Comparison of ENCODE assay signal across 15 mouse cellular contexts in the genomic region with DNA sequence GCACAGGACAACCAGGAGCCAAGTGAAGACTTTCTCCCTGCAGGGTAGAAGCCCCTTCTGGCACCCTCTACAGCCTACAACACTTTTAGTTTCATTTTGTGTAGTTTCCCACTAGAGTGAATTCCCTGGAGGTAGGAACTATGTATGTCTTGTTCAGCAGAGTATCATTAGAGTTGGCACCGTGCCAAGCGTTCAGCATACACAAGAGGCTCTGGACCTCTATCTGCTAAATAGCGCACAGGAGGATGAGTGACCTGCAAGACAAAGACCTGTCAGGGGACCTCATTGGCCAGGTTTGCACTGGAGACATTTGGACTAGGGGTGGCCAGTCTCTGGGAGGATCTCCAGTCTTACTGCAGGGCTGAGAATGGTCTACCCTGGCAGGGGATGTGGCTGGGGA. TPM values are rescaled to one million over a fixed set of nuclear protein-coding genes. Genes with fewer than 3 reads are reported as not detected.
DNase-seq lines count a peak whose midpoint lies in the region; ATAC-seq and TF ChIP-seq lines count a peak whose summit lies in the region.
"Had no signal": no experiment of that assay in that cellular context is flagged by ENCODE, and none has a peak within 500 bp of the region (broad histone marks: within the 10 kb centered on the region; RNA-seq: fewer than 3 reads in every experiment).

No protein-coding gene starts in this region.

- H3K27ac ChIP-seq in kidney, embryonic 15.5 days = peak overlapping the region; percentile 85
- no peak overlapping the region for H3K27ac ChIP-seq in kidney, adult 2 months (ENCODE audit: insufficient read depth, low read depth, low read length)
- H3K27ac ChIP-seq in stomach, embryonic 16.5 days (ENCODE audit: low read length) = peak overlapping the region; percentile 94

- no peak for ATAC-seq in CD4-positive, CD25-positive, alpha-beta regulatory T cell, adult 4 months
- ATAC-seq in kidney, embryonic 15.5 days (replicated peaks; ENCODE audit: low FRiP score) = no peak
- no peak for ATAC-seq in stomach, embryonic 16.5 days (ENCODE audit: insufficient read depth, low FRiP score)

- no peak overlapping the region for H3K4me2 ChIP-seq in kidney, embryonic 15.5 days
- no peak overlapping the region for H3K4me2 ChIP-seq in stomach, embryonic 16.5 days (ENCODE audit: low read depth, low read length)

- no peaks in the 10 kb centered on the region for H3K27me3 ChIP-seq in kidney, embryonic 15.5 days
- no peaks in the 10 kb centered on the region for H3K27me3 ChIP-seq in kidney, adult 2 months (replicated peaks; ENCODE audit: control insufficient read depth, insufficient read depth, low read length)
- H3K27me3 ChIP-seq in stomach, embryonic 16.5 days (ENCODE audit: control insufficient read depth, insufficient read depth, low read length) = no peaks in the 10 kb centered on the region

- no peak overlapping the region for H3K4me3 ChIP-seq in kidney, embryonic 15.5 days (replicated peaks)
- H3K4me3 ChIP-seq in kidney, adult 2 months (ENCODE audit: insufficient read depth, low read depth, low read length) = no peak overlapping the region
- H3K4me3 ChIP-seq in stomach, embryonic 16.5 days (replicated peaks; ENCODE audit: low read length) = no peak overlapping the region

- 83% methylated on average over 3 of the region's 3 CpGs for WGBS in kidney, embryonic 15.5 days
- 65% methylated on average over 3 of the region's 3 CpGs for WGBS in kidney, adult 2 months
- 48% methylated on average over 3 of the region's 3 CpGs for WGBS in stomach, embryonic 16.5 days

- intact Hi-C loops in left cerebral cortex, postnatal 36 days (cut with DNase I) = no loop called here

- no peaks in the 10 kb centered on the region for H3K9me3 ChIP-seq in kidney, embryonic 15.5 days (replicated peaks)
- no peaks in the 10 kb centered on the region for H3K9me3 ChIP-seq in stomach, embryonic 16.5 days (replicated peaks; ENCODE audit: control insufficient read depth, low read length)

- peaks cover 35% of the 10 kb centered on the region for H3K36me3 ChIP-seq in kidney, embryonic 15.5 days
- no peaks in the 10 kb centered on the region for H3K36me3 ChIP-seq in kidney, adult 2 months (ENCODE audit: control insufficient read depth, insufficient read depth, low read length)
- no peaks in the 10 kb centered on the region for H3K36me3 ChIP-seq in stomach, embryonic 16.5 days (ENCODE audit: control insufficient read depth, insufficient read depth, low read length)

- no peak for TF ChIP-seq POLR2A in kidney, adult 2 months (IDR thresholded peaks at IDR 0.05; ENCODE audit: low read depth, low read length)

- DNase-seq in CD4-positive, CD25-positive, alpha-beta regulatory T cell, adult 2 months (ENCODE audit: low read depth, low spot score) = peak; percentile 28
- DNase-seq in kidney, adult 2 months = no peak
- DNase-seq in retina, postnatal 1 day = peak; percentile 53
- DNase-seq in retina, embryonic 14.5 days (ENCODE audit: low spot score) = no peak
- no peak for DNase-seq in left cerebral cortex, postnatal 36 days (ENCODE audit: low spot score in 2 of 2)
- DNase-seq: adrenal gland, postnatal 36 days; cerebellum, postnatal 10 days; gastrocnemius, postnatal 10 days; spleen, adult 18-20 months; thymus, postnatal 4 days had no signal

- TF ChIP-seq CTCF in kidney, adult 2 months (conservative IDR thresholded peaks at IDR 0.05; ENCODE audit: insufficient read depth, insufficient read length, low read depth, low read length) = no peak

- H3K9ac ChIP-seq in kidney, embryonic 15.5 days = no peak overlapping the region
- H3K9ac ChIP-seq in stomach, embryonic 16.5 days (ENCODE audit: low read length) = peak overlapping the region; percentile 29; the same call in 1 of the 2 replicates

- peaks cover 24% of the 10 kb centered on the region for H3K4me1 ChIP-seq in kidney, embryonic 15.5 days
- H3K4me1 ChIP-seq in kidney, adult 2 months (ENCODE audit: control insufficient read depth, insufficient read depth, low read length) = peaks cover 3% of the 10 kb centered on the region; the same call in 1 of the 2 replicates
- H3K4me1 ChIP-seq in stomach, embryonic 16.5 days (ENCODE audit: control insufficient read depth, insufficient read depth, low read length) = peaks cover 21% of the 10 kb centered on the region

RNA-seq across cellular contexts. Expression of a gene that starts 16.3 kb away (rescaled TPM):
- 10 to 100 TPM; 61.1 to 95.4 TPM for polyA plus RNA-seq in CD4-positive, CD25-positive, alpha-beta regulatory T cell, adult 4 months (2017; shearing (Covaris generic))
- polyA plus RNA-seq in kidney, embryonic 15.5 days (2015; fragmentation: Nextera tagmentation; extraction: Ambion mirVana) = 32.2 and 37.0 TPM in 2 replicates
- 22.9 and 23.7 TPM in 2 replicates for polyA plus RNA-seq in kidney, adult 2 months (2012; rRNA removed)
- polyA plus RNA-seq in stomach, embryonic 16.5 days (2015; fragmentation: Nextera tagmentation; extraction: Ambion mirVana) = 25.7 and 27.3 TPM in 2 replicates
- total RNA-seq in left cerebral cortex, postnatal 36 days (2021) = 10 to 100 TPM; 16.9 to 20.6 TPM

RNA-seq across cellular contexts. Expression of a gene that starts 19.1 kb away (rescaled TPM):
- 100 to 1,000 TPM; 149 to 151 TPM for polyA plus RNA-seq in CD4-positive, CD25-positive, alpha-beta regulatory T cell, adult 4 months (2017; shearing (Covaris generic))
- polyA plus RNA-seq in kidney, embryonic 15.5 days (2015; fragmentation: Nextera tagmentation; extraction: Ambion mirVana) = 272 and 294 TPM in 2 replicates
- polyA plus RNA-seq in kidney, adult 2 months (2012; rRNA removed) = 148 and 152 TPM in 2 replicates
- polyA plus RNA-seq in stomach, embryonic 16.5 days (2015; fragmentation: Nextera tagmentation; extraction: Ambion mirVana) = 334 and 340 TPM in 2 replicates
- 10 to 100 TPM; 30.1 to 34.9 TPM for total RNA-seq in left cerebral cortex, postnatal 36 days (2021)

RNA-seq across cellular contexts. Expression of a gene that starts 48.6 kb away (rescaled TPM):
- polyA plus RNA-seq in CD4-positive, CD25-positive, alpha-beta regulatory T cell, adult 4 months (2017; shearing (Covaris generic)) = not detected
- polyA plus RNA-seq in kidney, embryonic 15.5 days (2015; fragmentation: Nextera tagmentation; extraction: Ambion mirVana) = 0.26 and 0.46 TPM in 2 replicates
- polyA plus RNA-seq in kidney, adult 2 months (2012; rRNA removed) = 0.09 and 0.23 TPM in 2 replicates
- 0.21 and 0.24 TPM in 2 replicates for polyA plus RNA-seq in stomach, embryonic 16.5 days (2015; fragmentation: Nextera tagmentation; extraction: Ambion mirVana)
- total RNA-seq in left cerebral cortex, postnatal 36 days (2021) = not detected
- total RNA-seq: adrenal gland, postnatal 36 days; gastrocnemius, postnatal 10 days; layer of hippocampus, adult 18-20 months; monocyte, adult 5-6 weeks had no signal

RNA-seq across cellular contexts. Expression of a gene that starts 49.4 kb away (rescaled TPM):
- polyA plus RNA-seq in CD4-positive, CD25-positive, alpha-beta regulatory T cell, adult 4 months (2017; shearing (Covaris generic)) = not detected
- polyA plus RNA-seq in kidney, embryonic 15.5 days (2015; fragmentation: Nextera tagmentation; extraction: Ambion mirVana) = 1.7 and 2.1 TPM in 2 replicates
- 7.9 and 9.7 TPM in 2 replicates for polyA plus RNA-seq in kidney, adult 2 months (2012; rRNA removed)
- 5.1 and 7.7 TPM in 2 replicates for polyA plus RNA-seq in stomach, embryonic 16.5 days (2015; fragmentation: Nextera tagmentation; extraction: Ambion mirVana)
- under 1 TPM; 0.30 to 0.43 TPM for total RNA-seq in left cerebral cortex, postnatal 36 days (2021)
- total RNA-seq: monocyte, adult 5-6 weeks had no signal

Comparison
In these comparisons a context has a peak if more than half of its experiments do, and no peak if none do; other contexts are left out.
1. DNase-seq: peak in CD4-positive, CD25-positive, alpha-beta regulatory T cell, adult 2 months (single experiment) and retina, postnatal 1 day (single experiment); none in kidney, adult 2 months (single experiment), retina, embryonic 14.5 days (single experiment) and left cerebral cortex, postnatal 36 days (0 of 2).